Mouse (Mus musculus): ENCODE data around the gene Creb3. TPM values are rescaled to one million over a fixed set of nuclear protein-coding genes. Genes with fewer than 3 reads are reported as not detected.

The Creb3 gene
- polyA plus RNA-seq, 1 experiment from 2014 or later: 47.2 TPM

DNA sequence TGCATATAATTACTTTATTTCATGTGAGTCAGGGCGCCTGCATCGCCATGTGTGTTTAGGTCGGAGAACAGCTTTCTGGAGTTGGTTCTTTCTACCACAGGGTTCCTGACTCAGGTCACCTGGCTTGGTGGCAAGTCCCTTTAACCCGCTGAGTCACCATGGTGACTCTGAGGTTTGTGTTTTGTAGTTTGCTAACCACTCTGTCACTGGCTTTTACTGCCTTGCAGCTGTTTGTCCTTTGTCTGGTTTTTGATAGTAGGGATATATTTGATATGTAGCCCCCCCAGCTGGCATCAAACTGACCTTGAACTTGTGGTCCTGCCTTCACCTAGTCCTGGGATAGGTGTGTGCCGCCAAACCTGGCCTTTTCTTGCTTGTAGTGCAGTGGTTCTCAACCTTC lies 20.1 kb downstream of the Creb3 start:
- Histone ChIP-seq H3K27me3 (ENCODE audit: insufficient read depth, low read length) (no peaks in the 10 kb centered on the region), H3K9ac (no peak overlapping the region), H3K9me3 (ENCODE audit: low read depth, low read length) (no peaks in the 10 kb centered on the region), H3K36me3 (ENCODE audit: insufficient read depth) (peaks cover 49% of the 10 kb centered on the region), H3K4me1 (ENCODE audit: insufficient read depth) (peaks cover 10% of the 10 kb centered on the region; the same call in 1 of the 2 replicates), H3K4me3 (ENCODE audit: low read depth, low read length) (no peak overlapping the region), H3K27ac (ENCODE audit: low read depth) (no peak overlapping the region), H3K4me2 (no peak overlapping the region)
- WGBS: 87% methylated on average over 5 of the region's 5 CpGs
- DNase-seq: no peak
- no peak for TF ChIP-seq CTCF (IDR thresholded peaks at IDR 0.05; ENCODE audit: low read depth)
- no peak for ATAC-seq (ENCODE audit: insufficient read depth)

DNA sequence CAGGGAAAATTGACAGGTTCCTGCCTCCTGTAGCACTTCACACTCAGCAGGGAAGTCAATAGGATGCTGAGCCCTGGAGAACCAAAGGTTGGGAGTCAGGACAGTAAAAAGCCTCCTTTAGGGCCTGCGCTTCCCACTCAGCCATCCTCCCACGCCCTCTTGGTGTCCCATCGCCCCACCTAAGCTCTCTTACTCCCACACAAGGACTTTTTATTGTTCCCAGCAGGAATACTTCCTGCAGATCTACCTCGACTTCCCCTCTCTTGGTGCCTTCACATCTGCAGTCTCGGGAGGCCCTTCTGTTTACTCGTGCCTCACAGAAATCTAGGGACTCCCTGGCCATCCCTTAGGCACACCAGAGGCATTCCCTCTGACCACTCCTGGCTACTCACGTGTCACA lies 21.3 kb downstream of the Creb3 start:
- Histone ChIP-seq H3K36me3 (ENCODE audit: insufficient read depth) (peaks cover 49% of the 10 kb centered on the region), H3K4me3 (ENCODE audit: low read depth, low read length) (no peak overlapping the region), H3K9ac (no peak overlapping the region), H3K27ac (ENCODE audit: low read depth) (no peak overlapping the region), H3K4me1 (ENCODE audit: insufficient read depth) (peaks cover 6% of the 10 kb centered on the region; the same call in 1 of the 2 replicates), H3K4me2 (no peak overlapping the region), H3K27me3 (ENCODE audit: insufficient read depth, low read length) (no peaks in the 10 kb centered on the region), H3K9me3 (ENCODE audit: low read depth, low read length) (no peaks in the 10 kb centered on the region)
- DNase-seq (no peak), ATAC-seq (ENCODE audit: insufficient read depth) (no peak)
- WGBS: 63% methylated on average over 7 of the region's 7 CpGs
- no peak for TF ChIP-seq CTCF (IDR thresholded peaks at IDR 0.05; ENCODE audit: low read depth)

DNA sequence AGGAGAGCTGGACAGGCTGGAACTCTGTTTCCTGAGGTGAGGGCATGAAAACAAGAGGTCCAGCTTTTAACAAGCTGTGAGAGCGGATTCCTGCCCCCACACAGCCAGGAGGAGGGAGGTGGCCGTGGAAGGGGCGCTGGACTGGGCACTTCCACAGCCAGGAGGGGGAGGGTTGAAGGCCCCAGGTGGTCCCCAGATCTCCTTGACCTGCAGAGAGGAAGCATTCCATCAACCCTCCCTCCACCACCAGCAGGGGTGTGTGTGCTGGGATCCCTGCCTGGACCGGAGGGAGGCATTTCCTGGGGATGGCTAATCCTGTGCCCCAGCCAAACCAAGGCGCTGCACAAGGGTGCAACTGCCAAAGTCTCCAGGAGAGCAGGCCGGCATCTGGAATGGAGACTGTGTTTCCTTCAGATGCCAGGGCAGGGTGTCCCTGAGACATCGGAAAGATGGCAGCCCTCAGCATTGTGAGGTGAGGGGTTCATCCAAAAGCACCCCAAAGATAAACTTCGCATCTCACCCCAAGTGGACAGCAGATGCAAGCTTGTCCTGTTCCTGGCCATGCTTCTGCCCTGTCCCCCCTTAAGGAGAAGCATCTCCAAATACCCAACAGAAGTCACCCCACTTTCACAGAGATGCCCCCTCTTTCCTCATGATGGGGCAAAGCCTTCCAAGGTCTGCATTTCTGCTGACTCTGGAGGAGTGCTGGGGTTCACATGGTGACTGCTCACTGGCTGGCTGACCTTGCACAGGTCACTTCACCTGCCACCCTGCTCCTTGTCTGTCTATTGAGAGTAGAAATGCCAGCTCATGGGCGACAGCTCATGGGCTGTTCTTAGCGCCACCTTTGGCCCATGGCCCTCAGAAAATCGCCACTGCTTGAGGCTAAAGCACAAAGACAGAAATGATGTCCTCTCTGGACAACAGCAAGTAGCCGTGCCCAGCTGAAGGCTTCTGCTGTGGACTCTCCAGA lies 22.6 kb downstream of the Creb3 start, which contains the start of gene Msmp:
Gene Msmp, minus strand, starts transcription at position 51 of the 973 bp plus-strand sequence.
- TF ChIP-seq CTCF (IDR thresholded peaks at IDR 0.05; ENCODE audit: low read depth): no peak
- 57% methylated on average over 12 of the region's 12 CpGs for WGBS
- Histone ChIP-seq H3K4me3 (ENCODE audit: low read depth, low read length) (no peak within 1 kb of the TSS), H3K4me2 (no peak within 1 kb of the TSS), H3K9ac (no peak within 1 kb of the TSS), H3K9me3 (ENCODE audit: low read depth, low read length) (no peaks in the 10 kb centered on the region), H3K27me3 (ENCODE audit: insufficient read depth, low read length) (no peaks in the 10 kb centered on the region), H3K27ac (ENCODE audit: low read depth) (no peak within 1 kb of the TSS), H3K36me3 (ENCODE audit: insufficient read depth) (peaks cover 49% of the 10 kb centered on the region), H3K4me1 (ENCODE audit: insufficient read depth) (peaks cover 2% of the 10 kb centered on the region; the same call in 1 of the 2 replicates)
- ATAC-seq (ENCODE audit: insufficient read depth) (no peak), DNase-seq (no peak)

DNA sequence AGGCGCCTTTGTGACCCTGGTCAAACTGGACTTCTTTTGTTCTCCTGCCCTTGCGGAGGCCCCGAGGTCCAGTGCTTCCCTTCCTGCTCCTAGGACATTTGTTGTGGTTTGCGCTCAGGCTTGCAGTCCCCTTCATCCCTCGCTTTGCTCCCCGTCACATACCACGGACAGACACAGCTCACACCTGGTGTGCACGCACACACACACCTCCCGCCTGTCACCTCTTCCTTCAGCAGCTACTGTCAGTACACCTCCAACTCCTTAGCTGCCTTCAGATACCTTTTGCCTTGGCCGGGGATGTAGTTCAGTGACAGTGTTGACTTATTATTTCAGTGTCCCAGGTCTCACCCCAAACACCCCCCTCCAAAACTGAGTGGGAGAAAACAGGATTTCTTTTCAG lies 23.6 kb downstream of the Creb3 start:
- no peak overlapping the region for H3K4me3 ChIP-seq (ENCODE audit: low read depth, low read length)
- WGBS: 36% methylated on average over 10 of the region's 10 CpGs
- H3K4me1 ChIP-seq (ENCODE audit: insufficient read depth): no peaks in the 10 kb centered on the region
- H3K36me3 ChIP-seq (ENCODE audit: insufficient read depth): peaks cover 44% of the 10 kb centered on the region
- TF ChIP-seq CTCF (IDR thresholded peaks at IDR 0.05; ENCODE audit: low read depth): no peak
- DNase-seq (no peak), ATAC-seq (ENCODE audit: insufficient read depth) (no peak)
- no peak overlapping the region for H3K4me2 ChIP-seq
- no peaks in the 10 kb centered on the region for H3K9me3 ChIP-seq (ENCODE audit: low read depth, low read length)
- H3K27me3 ChIP-seq (ENCODE audit: insufficient read depth, low read length): no peaks in the 10 kb centered on the region
- H3K9ac ChIP-seq: no peak overlapping the region
- H3K27ac ChIP-seq (ENCODE audit: low read depth): no peak overlapping the region

DNA sequence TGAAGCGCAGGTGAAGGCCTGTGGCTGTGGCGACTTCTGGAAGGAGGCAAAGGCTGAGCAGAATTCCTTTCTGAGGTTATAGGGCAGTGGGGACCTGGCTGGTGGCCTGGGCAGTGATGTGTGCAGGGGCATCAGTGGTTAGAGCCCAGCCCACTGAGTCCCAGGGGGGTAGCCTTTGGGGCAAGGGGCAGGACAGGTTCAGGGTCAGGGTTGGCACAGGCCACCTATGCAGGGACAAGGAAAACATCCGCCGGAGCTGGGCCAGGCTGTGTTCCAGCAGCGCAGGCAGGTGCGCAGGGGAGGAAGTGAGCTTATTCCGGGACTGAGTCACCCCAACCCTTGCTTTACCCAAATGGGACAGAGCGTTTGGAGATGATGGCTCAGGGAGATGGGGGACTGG lies 24.3 kb downstream of the Creb3 start:
- no peak for DNase-seq
- Histone ChIP-seq H3K27ac (ENCODE audit: low read depth) (no peak overlapping the region), H3K9ac (no peak overlapping the region), H3K36me3 (ENCODE audit: insufficient read depth) (peaks cover 37% of the 10 kb centered on the region), H3K9me3 (ENCODE audit: low read depth, low read length) (no peaks in the 10 kb centered on the region), H3K4me1 (ENCODE audit: insufficient read depth) (no peaks in the 10 kb centered on the region), H3K4me3 (ENCODE audit: low read depth, low read length) (no peak overlapping the region), H3K27me3 (ENCODE audit: insufficient read depth, low read length) (no peaks in the 10 kb centered on the region), H3K4me2 (no peak overlapping the region)
- ATAC-seq (ENCODE audit: insufficient read depth): no peak
- 63% methylated on average over 8 of the region's 8 CpGs for WGBS
- TF ChIP-seq CTCF (IDR thresholded peaks at IDR 0.05; ENCODE audit: low read depth): no peak

DNA sequence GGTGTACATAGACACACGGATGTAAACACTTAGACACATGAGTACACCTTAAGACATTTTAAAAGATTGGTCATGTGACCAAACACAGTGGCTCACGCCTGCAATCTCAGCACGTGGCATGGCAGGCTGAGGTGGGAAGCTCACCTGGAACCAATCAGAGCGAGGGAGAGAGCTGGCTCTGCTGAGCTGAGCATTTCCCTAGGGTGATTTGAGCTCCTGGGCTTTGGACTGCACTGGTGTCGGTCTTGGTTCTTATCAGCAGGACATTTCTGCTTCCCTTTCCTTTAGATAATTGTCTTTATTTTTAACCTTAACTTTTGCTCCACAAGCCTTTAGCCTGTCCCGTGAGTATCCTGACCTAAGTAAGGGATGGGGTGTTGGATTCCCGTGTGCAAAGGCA lies 25.5 kb downstream of the Creb3 start:
- ATAC-seq (ENCODE audit: insufficient read depth): no peak
- no peak for DNase-seq
- peaks cover 24% of the 10 kb centered on the region for H3K36me3 ChIP-seq (ENCODE audit: insufficient read depth)
- no peak for TF ChIP-seq CTCF (IDR thresholded peaks at IDR 0.05; ENCODE audit: low read depth)
- no peaks in the 10 kb centered on the region for H3K27me3 ChIP-seq (ENCODE audit: insufficient read depth, low read length)
- no peak overlapping the region for H3K4me2 ChIP-seq
- no peaks in the 10 kb centered on the region for H3K4me1 ChIP-seq (ENCODE audit: insufficient read depth)
- 45% methylated on average over 7 of the region's 7 CpGs for WGBS
- H3K4me3 ChIP-seq (ENCODE audit: low read depth, low read length): no peak overlapping the region
- H3K27ac ChIP-seq (ENCODE audit: low read depth): no peak overlapping the region
- no peak overlapping the region for H3K9ac ChIP-seq
- H3K9me3 ChIP-seq (ENCODE audit: low read depth, low read length): no peaks in the 10 kb centered on the region

DNA sequence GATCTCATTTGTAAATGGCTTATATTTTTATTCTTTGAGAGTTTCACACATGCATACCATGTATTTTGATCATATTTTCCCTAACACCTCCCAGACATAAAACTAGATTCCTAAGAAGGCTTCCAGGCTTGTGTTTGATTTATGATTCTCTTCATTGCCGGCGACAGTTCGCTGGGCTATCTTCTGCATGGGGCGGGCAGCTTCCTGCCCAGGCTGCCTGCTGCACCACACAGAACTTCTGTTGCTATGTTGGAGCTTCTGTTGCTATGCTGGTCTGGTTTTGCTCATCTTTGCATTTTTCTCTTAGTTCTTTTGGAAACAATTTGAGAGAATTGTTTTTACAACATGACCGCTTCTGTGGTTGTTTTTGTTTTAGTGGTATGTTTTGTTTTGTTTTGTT lies 29.4 kb downstream of the Creb3 start:
- Histone ChIP-seq H3K27ac (ENCODE audit: low read depth) (no peak overlapping the region), H3K4me1 (ENCODE audit: insufficient read depth) (no peaks in the 10 kb centered on the region), H3K4me2 (no peak overlapping the region), H3K4me3 (ENCODE audit: low read depth, low read length) (no peak overlapping the region), H3K27me3 (ENCODE audit: insufficient read depth, low read length) (no peaks in the 10 kb centered on the region), H3K9me3 (ENCODE audit: low read depth, low read length) (no peaks in the 10 kb centered on the region), H3K36me3 (ENCODE audit: insufficient read depth) (no peaks in the 10 kb centered on the region), H3K9ac (no peak overlapping the region)
- TF ChIP-seq CTCF (IDR thresholded peaks at IDR 0.05; ENCODE audit: low read depth): no peak
- DNase-seq (no peak), ATAC-seq (ENCODE audit: insufficient read depth) (no peak)
- WGBS: 61% methylated on average over 5 of the region's 5 CpGs

Measured in lung, embryonic 14.5 days (tissue).